Mouse (Mus musculus) hindbrain, postnatal 0 days (tissue): ENCODE results near the gene Rps27l. TPM values are rescaled to one million over a fixed set of nuclear protein-coding genes. Genes with fewer than 3 reads are reported as not detected.

Experiments used
- ATAC-seq: fragments of 200-750 bp; cut with Nextera tagmentation; 2 replicates; pipeline ENCODE4 v1.8.0; 2017; ENCODE audit warnings: mild to moderate bottlenecking, moderate TSS enrichment, moderate library complexity
- DNase-seq: peaks from one replicate; pipeline ENCODE4 v3.0.0-alpha.2; 2015; ENCODE audit warnings: low spot score
- H3K27ac ChIP-seq: fragments of 300-500 bp; sonication (generic); 2 replicates; pipeline ENCODE4 v1.5.1; 2014; ENCODE audit warnings: mild to moderate bottlenecking
- H3K27me3 ChIP-seq: fragments of 300-500 bp; sonication (generic); 2 replicates; pipeline ENCODE4 v1.6.1; 2014; ENCODE audit warnings: low read length, mixed read lengths; ENCODE audit not compliant: insufficient read depth
- H3K36me3 ChIP-seq: fragments of 300-500 bp; sonication (generic); 2 replicates; pipeline ENCODE4 v1.6.1; 2014; ENCODE audit warnings: low read length, mixed read lengths; ENCODE audit not compliant: insufficient read depth
- H3K4me1 ChIP-seq: fragments of 300-500 bp; sonication (generic); 2 replicates; pipeline ENCODE4 v1.6.1; 2014; ENCODE audit warnings: antibody characterized with exemption, low read length, mixed read lengths; ENCODE audit not compliant: insufficient read depth
- H3K4me2 ChIP-seq: fragments of 300-500 bp; sonication (generic); 2 replicates; pipeline ENCODE4 v1.6.1; 2014; ENCODE audit warnings: low read depth, mild to moderate bottlenecking, low read length, moderate library complexity, mixed read lengths
- H3K4me3 ChIP-seq: fragments of 300-500 bp; sonication (generic); 2 replicates; pipeline ENCODE4 v1.5.1; 2014; ENCODE audit warnings: low read length
- H3K9ac ChIP-seq: fragments of 300-500 bp; sonication (generic); replicated peaks from 2 replicates; pipeline ENCODE4 v1.6.1; 2014; ENCODE audit warnings: mild to moderate bottlenecking, low read length, moderate library complexity, mixed read lengths
- H3K9me3 ChIP-seq: fragments of 300-500 bp; sonication (generic); 2 replicates; pipeline ENCODE4 v1.6.1; 2016; ENCODE audit warnings: low read length, mixed read lengths
- CTCF ChIP-seq: IDR thresholded peaks from 2 replicates; pipeline ENCODE4 v1.5.1; 2016; ENCODE audit warnings: antibody characterized with exemption, control low read depth, low read depth
- WGBS: fragments of 180-500 bp; shearing (Covaris S2); extraction: QIAGEN DNeasy Blood & Tissue Kit; methylation state at CpG from one replicate; pipeline ENCODE4 v1.1.7; 2014; 5-methylcytosine and 5-hydroxymethylcytosine counted together
- polyA plus RNA-seq: library from polyadenylated mRNA; unstranded; fragments of >200 nt; fragmentation: Nextera tagmentation; extraction: Ambion mirVana; gene quantifications from 2 replicates; pipeline ENCODE4 v1.2.1, GENCODE M21; 2015
- total RNA-seq: library from RNA; depleted of rRNA; stranded (reverse); fragments of >200 nt; gene quantifications from 2 replicates; pipeline ENCODE4 v1.2.3, GENCODE M21; 2014; rRNA removed

Gene Rps27l
- total RNA-seq (61.0 and 101 TPM in 2 replicates), polyA plus RNA-seq (258 and 271 TPM in 2 replicates)

GRCm38 (mm10) chr9:66945647-66946641, at the start of gene Rps27l:
TSS of gene Rps27l (plus strand) at chr9:66946086.
- ATAC-seq (peak; percentile 99), DNase-seq (peak; percentile 96)
- TF ChIP-seq CTCF = no peak; the same call in 1 of the 2 replicates
- H3K9ac ChIP-seq = peak within 1 kb of the TSS; percentile 84
- peak within 1 kb of the TSS; percentile 87 for H3K4me3 ChIP-seq
- H3K27me3 ChIP-seq = no peaks in the 10 kb centered on the region
- peak within 1 kb of the TSS; percentile 90 for H3K27ac ChIP-seq
- H3K4me1 ChIP-seq = no peaks in the 10 kb centered on the region
- peak within 1 kb of the TSS; percentile 86 for H3K4me2 ChIP-seq
- H3K36me3 ChIP-seq = no peaks in the 10 kb centered on the region; the same call in 1 of the 2 replicates
- WGBS = under 1% methylated on average over 77 of the region's 77 CpGs
- H3K9me3 ChIP-seq = no peaks in the 10 kb centered on the region

DNA sequence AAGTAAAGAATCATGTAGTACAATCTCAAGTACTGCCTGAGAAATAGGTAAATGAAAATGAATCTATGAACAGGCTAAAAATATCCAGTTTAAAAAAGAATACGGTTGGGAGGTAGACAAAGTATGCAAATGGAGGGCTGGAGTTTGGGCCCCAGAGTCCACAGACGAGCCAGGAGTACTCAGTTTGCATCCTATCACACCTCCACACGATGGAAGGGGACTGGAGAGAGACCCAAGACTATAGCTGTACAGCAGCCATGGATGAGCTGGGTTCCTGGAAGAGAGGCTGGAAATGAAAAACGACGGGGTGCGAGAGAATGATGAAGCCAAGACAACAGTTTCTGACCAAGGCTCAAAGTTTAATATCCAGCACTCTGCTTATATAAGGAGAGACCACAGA, 48.9 kb upstream of the Rps27l start:
- Histone ChIP-seq H3K9me3 (no peaks in the 10 kb centered on the region), H3K9ac (no peak overlapping the region), H3K4me3 (no peak overlapping the region), H3K4me1 (no peaks in the 10 kb centered on the region), H3K4me2 (no peak overlapping the region), H3K27ac (no peak overlapping the region), H3K27me3 (no peaks in the 10 kb centered on the region), H3K36me3 (no peaks in the 10 kb centered on the region)
- ATAC-seq (no peak), DNase-seq (no peak)
- TF ChIP-seq CTCF = no peak
- 67% methylated on average over 6 of the region's 6 CpGs for WGBS

- Histone ChIP-seq H3K4me3 (no peak overlapping the region), H3K9me3 (no peaks in the 10 kb centered on the region), H3K27me3 (no peaks in the 10 kb centered on the region), H3K9ac (no peak overlapping the region), H3K36me3 (no peaks in the 10 kb centered on the region), H3K4me2 (no peak overlapping the region), H3K4me1 (no peaks in the 10 kb centered on the region), H3K27ac (no peak overlapping the region)
- TF ChIP-seq CTCF = no peak
- no peak for ATAC-seq
- WGBS = 73% methylated on average over 6 of the region's 6 CpGs
- DNase-seq = no peak
Measured at GRCm38 (mm10) chr9:66897851-66898250, 48.0 kb upstream of the Rps27l start.

- H3K27me3 ChIP-seq = no peaks in the 10 kb centered on the region
- no peak overlapping the region for H3K4me2 ChIP-seq
- WGBS = 84% methylated on average over 2 of the region's 2 CpGs
- no peaks in the 10 kb centered on the region for H3K9me3 ChIP-seq
- no peaks in the 10 kb centered on the region for H3K36me3 ChIP-seq
- no peak overlapping the region for H3K4me3 ChIP-seq
- H3K27ac ChIP-seq = no peak overlapping the region
- no peak overlapping the region for H3K9ac ChIP-seq
- TF ChIP-seq CTCF = no peak
- no peak for DNase-seq
- no peaks in the 10 kb centered on the region for H3K4me1 ChIP-seq
- ATAC-seq = no peak
Measured at GRCm38 (mm10) chr9:66899072-66899471, 46.8 kb upstream of the Rps27l start.

GRCm38 (mm10) chr9:66899526-66899925, 46.4 kb upstream of the Rps27l start:
- H3K9ac ChIP-seq = no peak overlapping the region
- WGBS = 70% methylated on average over 4 of the region's 4 CpGs
- H3K4me3 ChIP-seq = no peak overlapping the region
- no peaks in the 10 kb centered on the region for H3K27me3 ChIP-seq
- no peaks in the 10 kb centered on the region for H3K9me3 ChIP-seq
- no peak overlapping the region for H3K27ac ChIP-seq
- no peak for ATAC-seq
- H3K36me3 ChIP-seq = no peaks in the 10 kb centered on the region
- H3K4me1 ChIP-seq = no peaks in the 10 kb centered on the region
- DNase-seq = no peak
- H3K4me2 ChIP-seq = no peak overlapping the region
- TF ChIP-seq CTCF = no peak

DNA sequence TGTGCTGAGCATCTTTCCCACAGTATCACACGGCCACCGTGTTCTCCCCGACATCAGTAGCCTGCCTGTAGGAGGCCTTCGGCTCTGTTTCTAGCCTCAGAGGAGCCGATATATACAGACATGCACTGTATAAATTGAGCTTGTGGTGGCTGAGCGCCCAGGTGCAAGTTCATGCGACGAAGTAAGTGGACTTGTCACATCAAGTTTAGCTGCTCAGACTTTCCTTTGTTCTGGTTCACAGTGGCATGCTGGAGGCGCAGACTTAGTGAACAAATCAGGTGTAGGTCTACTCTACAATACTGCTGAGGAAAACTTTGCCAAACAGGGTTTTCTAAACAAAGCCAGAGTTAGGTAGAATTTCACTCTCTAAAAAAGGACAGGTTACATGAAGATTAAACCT, 39.9 kb upstream of the Rps27l start:
- Histone ChIP-seq H3K9me3 (no peaks in the 10 kb centered on the region), H3K9ac (no peak overlapping the region), H3K4me1 (peaks cover 2% of the 10 kb centered on the region; the same call in 1 of the 2 replicates), H3K27me3 (no peaks in the 10 kb centered on the region), H3K27ac (no peak overlapping the region), H3K4me3 (no peak overlapping the region), H3K36me3 (no peaks in the 10 kb centered on the region), H3K4me2 (no peak overlapping the region)
- 59% methylated on average over 9 of the region's 9 CpGs for WGBS
- ATAC-seq (no peak), DNase-seq (no peak)
- no peak for TF ChIP-seq CTCF

GRCm38 (mm10) chr9:66907126-66907525, 38.8 kb upstream of the Rps27l start:
- TF ChIP-seq CTCF = no peak
- no peak overlapping the region for H3K9ac ChIP-seq
- H3K27ac ChIP-seq = no peak overlapping the region
- ATAC-seq = no peak
- no peak for DNase-seq
- no peak overlapping the region for H3K4me3 ChIP-seq
- H3K36me3 ChIP-seq = no peaks in the 10 kb centered on the region
- H3K9me3 ChIP-seq = no peaks in the 10 kb centered on the region
- no peaks in the 10 kb centered on the region for H3K27me3 ChIP-seq
- H3K4me1 ChIP-seq = peaks cover 5% of the 10 kb centered on the region; the same call in 1 of the 2 replicates
- H3K4me2 ChIP-seq = no peak overlapping the region
- 91% methylated on average over 8 of the region's 8 CpGs for WGBS
